Mouse (Mus musculus) midbrain, embryonic 11.5 days (tissue): Measurements from ENCODE around the gene Sgpp2. TPM values are rescaled to one million over a fixed set of nuclear protein-coding genes. Genes with fewer than 3 reads are reported as not detected.

ENCODE experiments used
- ATAC-seq: fragments of 200-750 bp; cut with Nextera tagmentation; 2 replicates; pipeline ENCODE4 v1.8.0; 2017; ENCODE audit warnings: moderate TSS enrichment, moderate library complexity; ENCODE audit not compliant: low FRiP score
- DNase-seq: peaks from one replicate; pipeline ENCODE4 v3.0.0; 2015; ENCODE audit warnings: low spot score; ENCODE audit errors: missing footprints
- H3K27ac ChIP-seq: fragments of 300-500 bp; sonication (generic); 2 replicates; pipeline ENCODE4 v1.5.1; 2014; ENCODE audit warnings: low read depth, low read length
- H3K27me3 ChIP-seq: fragments of 300-500 bp; sonication (generic); 2 replicates; pipeline ENCODE4 v1.6.1; 2014; ENCODE audit warnings: mild to moderate bottlenecking, low read length, moderate library complexity, mixed read lengths; ENCODE audit not compliant: control insufficient read depth, insufficient read depth
- H3K36me3 ChIP-seq: fragments of 300-500 bp; sonication (generic); 2 replicates; pipeline ENCODE4 v1.6.1; 2014; ENCODE audit warnings: mild to moderate bottlenecking, low read length, moderate library complexity, mixed read lengths; ENCODE audit not compliant: control insufficient read depth, insufficient read depth
- H3K4me1 ChIP-seq: fragments of 300-500 bp; sonication (generic); 2 replicates; pipeline ENCODE4 v1.6.1; 2014; ENCODE audit warnings: low read length; ENCODE audit not compliant: control insufficient read depth, insufficient read depth
- H3K4me2 ChIP-seq: fragments of 300-500 bp; sonication (generic); 2 replicates; pipeline ENCODE4 v1.6.1; 2014; ENCODE audit warnings: mild to moderate bottlenecking, moderate library complexity
- H3K4me3 ChIP-seq: fragments of 300-500 bp; sonication (generic); 2 replicates; pipeline ENCODE4 v1.5.1; 2014; ENCODE audit warnings: low read depth, low read length
- H3K9ac ChIP-seq: fragments of 300-500 bp; sonication (generic); 2 replicates; pipeline ENCODE4 v1.6.1; 2014; ENCODE audit warnings: low read length
- H3K9me3 ChIP-seq: fragments of 300-500 bp; sonication (generic); 2 replicates; pipeline ENCODE4 v1.6.1; 2016; ENCODE audit warnings: low read length; ENCODE audit not compliant: control insufficient read depth
- WGBS: fragments of 180-500 bp; shearing (Covaris S2); extraction: QIAGEN DNeasy Blood & Tissue Kit; methylation state at CpG from one replicate; pipeline ENCODE4 v1.1.7; 2014; 5-methylcytosine and 5-hydroxymethylcytosine counted together
- polyA plus RNA-seq: library from polyadenylated mRNA; unstranded; fragments of >200 nt; fragmentation: Nextera tagmentation; extraction: Ambion mirVana; gene quantifications from 2 replicates; pipeline ENCODE4 v1.2.1, GENCODE M21; 2014

The Sgpp2 gene
- polyA plus RNA-seq, 1 experiment from 2014 or later, result 1.1 TPM

GRCm38 (mm10) chr1:78328646-78329045 lies 18.5 kb downstream of the Sgpp2 start:
- DNase-seq (no peak), ATAC-seq (no peak)
- Histone ChIP-seq H3K4me3 (no peak overlapping the region), H3K27me3 (no peaks in the 10 kb centered on the region), H3K9ac (no peak overlapping the region), H3K27ac (no peak overlapping the region), H3K4me2 (no peak overlapping the region), H3K4me1 (no peaks in the 10 kb centered on the region), H3K9me3 (no peaks in the 10 kb centered on the region), H3K36me3 (no peaks in the 10 kb centered on the region)
- WGBS, result 94% methylated on average over 4 of the region's 4 CpGs

- Histone ChIP-seq H3K27ac (no peak overlapping the region), H3K27me3 (no peaks in the 10 kb centered on the region), H3K36me3 (no peaks in the 10 kb centered on the region), H3K4me1 (no peaks in the 10 kb centered on the region), H3K9ac (no peak overlapping the region), H3K4me3 (no peak overlapping the region), H3K4me2 (no peak overlapping the region), H3K9me3 (no peaks in the 10 kb centered on the region)
- ATAC-seq, result no peak
- no peak for DNase-seq
- 89% methylated on average over 1 of the region's 1 CpGs for WGBS
These were observed 19.7 kb downstream of the Sgpp2 start for GRCm38 (mm10) chr1:78329861-78330260.

- no peaks in the 10 kb centered on the region for H3K36me3 ChIP-seq
- H3K4me2 ChIP-seq, result no peak overlapping the region
- WGBS, result 88% methylated on average over 5 of the region's 5 CpGs
- no peak overlapping the region for H3K9ac ChIP-seq
- no peak overlapping the region for H3K27ac ChIP-seq
- no peaks in the 10 kb centered on the region for H3K4me1 ChIP-seq
- H3K9me3 ChIP-seq, result no peaks in the 10 kb centered on the region
- no peaks in the 10 kb centered on the region for H3K27me3 ChIP-seq
- no peak overlapping the region for H3K4me3 ChIP-seq
- no peak for ATAC-seq
- no peak for DNase-seq
These were observed 20.5 kb downstream of the Sgpp2 start for GRCm38 (mm10) chr1:78330620-78331158.

GRCm38 (mm10) chr1:78337726-78338125 lies 27.6 kb downstream of the Sgpp2 start:
- H3K4me3 ChIP-seq, result no peak overlapping the region
- DNase-seq (no peak), ATAC-seq (no peak)
- no peaks in the 10 kb centered on the region for H3K27me3 ChIP-seq
- no peak overlapping the region for H3K4me2 ChIP-seq
- H3K27ac ChIP-seq, result no peak overlapping the region
- no peak overlapping the region for H3K9ac ChIP-seq
- H3K36me3 ChIP-seq, result no peaks in the 10 kb centered on the region
- H3K4me1 ChIP-seq, result no peaks in the 10 kb centered on the region
- no peaks in the 10 kb centered on the region for H3K9me3 ChIP-seq
- 84% methylated on average over 7 of the region's 7 CpGs for WGBS

DNA sequence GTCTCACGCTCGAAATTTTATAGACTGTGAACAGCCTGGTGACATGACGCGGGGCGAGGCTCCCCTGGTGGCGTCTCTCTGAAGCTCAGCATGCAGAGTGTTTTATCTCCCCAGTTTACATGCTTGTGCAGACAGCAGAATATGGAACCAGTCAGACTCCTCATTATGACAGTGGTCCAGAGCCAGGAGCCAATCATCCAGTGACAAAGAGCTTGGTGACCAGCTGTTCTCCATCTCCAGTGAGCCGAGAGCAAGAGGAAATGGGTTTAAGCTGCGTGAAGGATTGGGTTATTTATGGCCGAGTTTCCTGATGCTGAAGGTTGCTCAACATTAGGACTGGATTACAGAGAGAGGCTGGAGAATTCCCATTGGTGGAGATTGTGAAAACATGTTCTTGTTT lies 28.1 kb downstream of the Sgpp2 start:
- H3K9ac ChIP-seq, result no peak overlapping the region
- WGBS, result 51% methylated on average over 9 of the region's 9 CpGs
- ATAC-seq (peak; percentile 54), DNase-seq (no peak)
- no peaks in the 10 kb centered on the region for H3K4me1 ChIP-seq
- no peak overlapping the region for H3K4me2 ChIP-seq
- H3K27me3 ChIP-seq, result no peaks in the 10 kb centered on the region
- H3K4me3 ChIP-seq, result no peak overlapping the region
- no peaks in the 10 kb centered on the region for H3K9me3 ChIP-seq
- H3K36me3 ChIP-seq, result no peaks in the 10 kb centered on the region
- H3K27ac ChIP-seq, result no peak overlapping the region

DNA sequence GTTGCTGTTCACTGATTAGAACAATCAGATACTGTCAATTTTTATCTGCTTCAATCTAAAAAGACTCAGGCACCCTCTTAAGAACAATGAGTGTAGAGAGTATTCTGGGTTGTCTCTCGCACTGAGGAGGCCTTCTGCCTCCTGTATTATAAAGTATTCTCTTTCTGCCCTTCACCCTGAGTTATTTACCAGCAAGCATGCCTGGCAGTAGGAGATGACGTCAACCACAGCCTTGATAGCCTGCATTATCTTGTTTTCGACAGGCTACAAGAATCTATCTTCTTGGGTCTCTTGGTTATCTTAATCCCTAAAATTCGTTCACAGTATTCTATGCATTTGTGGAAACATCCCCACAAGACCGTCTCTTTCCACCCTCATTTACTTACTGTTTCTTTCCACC lies 29.8 kb downstream of the Sgpp2 start:
- Histone ChIP-seq H3K9me3 (no peaks in the 10 kb centered on the region), H3K9ac (no peak overlapping the region), H3K27ac (no peak overlapping the region), H3K4me3 (no peak overlapping the region), H3K4me1 (no peaks in the 10 kb centered on the region), H3K27me3 (no peaks in the 10 kb centered on the region), H3K36me3 (no peaks in the 10 kb centered on the region), H3K4me2 (no peak overlapping the region)
- no peak for DNase-seq
- WGBS, result 80% methylated on average over 5 of the region's 5 CpGs
- no peak for ATAC-seq

DNA sequence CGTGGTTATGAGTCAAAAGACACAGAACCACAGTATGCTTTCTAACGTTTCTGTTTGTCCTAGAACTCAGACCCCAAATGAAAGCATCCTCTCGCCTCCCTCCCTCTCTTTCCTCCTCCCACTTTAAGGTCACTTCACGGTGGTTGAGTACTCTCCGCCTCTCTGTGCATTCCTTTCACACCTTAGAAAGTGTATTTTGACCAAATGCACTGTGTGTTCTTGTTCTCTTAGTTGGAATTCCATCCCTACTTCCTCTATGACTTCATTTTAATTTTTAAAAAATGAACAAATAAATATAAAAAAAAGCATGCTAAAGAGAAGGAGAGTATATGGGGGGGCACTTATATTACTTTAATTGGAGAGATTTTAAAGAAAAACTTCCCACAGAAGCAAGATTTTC lies 30.4 kb downstream of the Sgpp2 start:
- Histone ChIP-seq H3K27ac (no peak overlapping the region), H3K9me3 (no peaks in the 10 kb centered on the region), H3K36me3 (no peaks in the 10 kb centered on the region), H3K9ac (no peak overlapping the region), H3K27me3 (no peaks in the 10 kb centered on the region), H3K4me2 (no peak overlapping the region), H3K4me3 (no peak overlapping the region), H3K4me1 (no peaks in the 10 kb centered on the region)
- ATAC-seq, result no peak
- no peak for DNase-seq
- 69% methylated on average over 5 of the region's 5 CpGs for WGBS

- H3K9ac ChIP-seq, result no peak overlapping the region
- no peak overlapping the region for H3K27ac ChIP-seq
- H3K36me3 ChIP-seq, result no peaks in the 10 kb centered on the region
- no peaks in the 10 kb centered on the region for H3K27me3 ChIP-seq
- H3K4me2 ChIP-seq, result no peak overlapping the region
- ATAC-seq, result no peak
- no peaks in the 10 kb centered on the region for H3K4me1 ChIP-seq
- H3K9me3 ChIP-seq, result no peaks in the 10 kb centered on the region
- no peak for DNase-seq
- 90% methylated on average over 12 of the region's 12 CpGs for WGBS
- no peak overlapping the region for H3K4me3 ChIP-seq
These were observed 37.2 kb downstream of the Sgpp2 start for GRCm38 (mm10) chr1:78347317-78347806.

DNA sequence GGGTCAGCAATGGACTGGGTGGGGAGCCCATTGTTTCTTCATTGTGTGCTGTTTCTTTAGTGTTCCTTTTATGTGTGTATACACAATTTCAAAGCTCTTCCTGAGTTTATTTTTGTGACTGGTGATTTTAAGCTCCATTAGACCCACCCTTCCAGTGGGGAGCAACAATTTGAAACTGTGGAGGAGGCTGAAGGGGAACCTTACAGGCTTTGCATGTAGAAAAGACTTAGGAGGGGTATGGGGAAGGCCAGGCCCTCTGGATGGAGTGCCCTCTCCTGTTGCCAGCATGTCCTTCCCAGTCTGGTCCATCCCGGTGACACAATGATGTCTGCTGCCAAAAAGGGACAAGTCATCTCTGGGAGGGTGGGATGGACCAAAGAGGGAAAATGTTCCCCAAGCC lies 39.1 kb downstream of the Sgpp2 start:
- H3K36me3 ChIP-seq, result no peaks in the 10 kb centered on the region
- DNase-seq, result no peak
- 70% methylated on average over 1 of the region's 1 CpGs for WGBS

More for the DNA sequence above, 39.1 kb downstream of the Sgpp2 start:
- H3K4me3 ChIP-seq, result no peak overlapping the region
- ATAC-seq, result no peak
- no peak overlapping the region for H3K4me2 ChIP-seq
- H3K27ac ChIP-seq, result no peak overlapping the region
- no peaks in the 10 kb centered on the region for H3K4me1 ChIP-seq
- no peak overlapping the region for H3K9ac ChIP-seq
- H3K9me3 ChIP-seq, result no peaks in the 10 kb centered on the region
- H3K27me3 ChIP-seq, result no peaks in the 10 kb centered on the region
